Mouse (Mus musculus) neural tube, embryonic 13.5 days (tissue): ENCODE results near the gene Sfn. TPM values are rescaled to one million over a fixed set of nuclear protein-coding genes. Genes with fewer than 3 reads are reported as not detected.
A peak's percentile ranks its signal among the peaks of the same experiment; 100 is the strongest.

Experiments used
- ATAC-seq: fragments of 200-750 bp; cut with Nextera tagmentation; 2 replicates; pipeline ENCODE4 v1.8.0; 2017; ENCODE audit warnings: low read depth, mild to moderate bottlenecking, moderate TSS enrichment, moderate library complexity
- H3K27ac ChIP-seq: fragments of 300-500 bp; sonication (generic); replicated peaks from 2 replicates; pipeline ENCODE4 v1.5.1; 2015; ENCODE audit warnings: moderate library complexity, mild to moderate bottlenecking, inconsistent platforms
- H3K27me3 ChIP-seq: fragments of 300-500 bp; sonication (generic); 2 replicates; pipeline ENCODE4 v1.6.1; 2015; ENCODE audit warnings: mild to moderate bottlenecking, inconsistent platforms
- H3K36me3 ChIP-seq: fragments of 300-500 bp; sonication (generic); 2 replicates; pipeline ENCODE4 v1.6.1; 2015; ENCODE audit warnings: mild to moderate bottlenecking, inconsistent platforms
- H3K4me1 ChIP-seq: fragments of 300-500 bp; sonication (generic); replicated peaks from 2 replicates; pipeline ENCODE4 v1.6.1; 2015; ENCODE audit warnings: inconsistent platforms
- H3K4me2 ChIP-seq: fragments of 300-500 bp; sonication (generic); 2 replicates; pipeline ENCODE4 v1.6.1; 2015; ENCODE audit warnings: inconsistent platforms, mild to moderate bottlenecking, moderate library complexity
- H3K4me3 ChIP-seq: fragments of 300-500 bp; sonication (generic); 2 replicates; pipeline ENCODE4 v1.5.1; 2015; ENCODE audit warnings: mild to moderate bottlenecking, inconsistent platforms
- H3K9ac ChIP-seq: fragments of 300-500 bp; sonication (generic); 2 replicates; pipeline ENCODE4 v1.6.1; 2015; ENCODE audit warnings: moderate library complexity, mild to moderate bottlenecking, inconsistent platforms
- H3K9me3 ChIP-seq: fragments of 300-500 bp; sonication (generic); 2 replicates; pipeline ENCODE4 v1.6.1; 2016; ENCODE audit warnings: inconsistent platforms
- WGBS: fragments of 180-500 bp; shearing (Covaris S2); methylation state at CpG from one replicate; pipeline ENCODE4 v1.1.7; 2015; 5-methylcytosine and 5-hydroxymethylcytosine counted together
- polyA plus RNA-seq: library from polyadenylated mRNA; unstranded; fragments of >200 nt; fragmentation: Nextera tagmentation; extraction: Ambion mirVana; gene quantifications from 2 replicates; pipeline ENCODE4 v1.2.1, GENCODE M21; 2015

Sfn gene
- polyA plus RNA-seq, 1 experiment from 2014 or later, result 1.0 TPM

DNA sequence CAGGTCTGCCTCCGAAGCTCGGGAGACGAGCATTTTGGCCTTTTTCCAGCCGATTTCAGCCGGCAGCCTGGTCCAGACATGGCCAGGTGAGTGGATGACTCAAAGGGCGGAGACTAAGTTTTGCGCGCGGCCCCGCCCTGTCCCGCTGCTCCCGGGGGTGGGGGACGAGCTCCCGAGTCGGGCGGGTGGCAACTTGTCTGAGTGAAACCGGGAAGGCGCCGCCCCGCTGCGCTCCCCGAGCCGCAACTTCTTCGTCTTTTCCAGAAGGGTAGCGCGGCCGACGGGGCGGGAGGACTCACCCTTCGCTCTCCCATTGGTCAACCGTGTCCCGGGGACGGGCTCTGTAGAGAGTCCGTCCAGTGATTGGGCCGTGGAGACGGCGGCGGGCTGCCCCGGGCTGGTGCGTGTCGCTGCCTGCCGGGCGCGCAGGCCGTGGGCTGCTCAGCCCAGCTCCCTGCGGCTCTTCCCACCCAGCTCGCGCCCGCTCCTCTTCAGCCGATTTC, 2.3 kb downstream of the Sfn start:
- Histone ChIP-seq H3K9ac (peak overlapping the region; percentile 61), H3K9me3 (no peaks in the 10 kb centered on the region), H3K27me3 (peaks cover 69% of the 10 kb centered on the region), H3K4me3 (peak overlapping the region; percentile 44), H3K27ac (no peak overlapping the region), H3K4me2 (peak overlapping the region; percentile 67), H3K36me3 (peaks cover 14% of the 10 kb centered on the region), H3K4me1 (peaks cover 18% of the 10 kb centered on the region)
- peak; percentile 94 for ATAC-seq
- WGBS, result under 1% methylated on average over 50 of the region's 50 CpGs

DNA sequence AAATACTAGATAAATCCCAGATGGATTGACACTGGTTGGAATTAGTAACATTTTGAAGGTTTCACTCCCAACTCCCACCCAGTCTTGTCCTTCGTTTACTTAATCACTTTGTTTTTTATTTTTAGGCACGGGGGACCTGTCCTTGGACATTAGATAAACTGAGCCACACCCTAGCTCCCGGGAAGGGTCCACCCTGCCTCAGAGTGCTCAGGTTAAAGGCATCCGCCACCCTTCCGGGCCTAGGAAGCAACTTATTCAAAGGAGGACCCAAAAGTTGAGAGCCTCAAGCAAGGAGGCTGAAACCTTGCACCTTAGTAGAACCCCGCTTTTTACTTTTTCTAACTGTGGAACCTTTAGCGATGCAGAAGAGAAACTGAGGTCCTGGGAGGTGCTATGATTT, 2.9 kb downstream of the Sfn start:
- no peak overlapping the region for H3K27ac ChIP-seq
- H3K4me2 ChIP-seq, result peak overlapping the region; percentile 67
- peaks cover 69% of the 10 kb centered on the region for H3K27me3 ChIP-seq
- no peaks in the 10 kb centered on the region for H3K9me3 ChIP-seq
- peak overlapping the region; percentile 44 for H3K4me3 ChIP-seq
- H3K4me1 ChIP-seq, result peaks cover 18% of the 10 kb centered on the region
- 29% methylated on average over 7 of the region's 7 CpGs for WGBS
- no peak for ATAC-seq
- peaks cover 11% of the 10 kb centered on the region for H3K36me3 ChIP-seq
- peak overlapping the region; percentile 61 for H3K9ac ChIP-seq

DNA sequence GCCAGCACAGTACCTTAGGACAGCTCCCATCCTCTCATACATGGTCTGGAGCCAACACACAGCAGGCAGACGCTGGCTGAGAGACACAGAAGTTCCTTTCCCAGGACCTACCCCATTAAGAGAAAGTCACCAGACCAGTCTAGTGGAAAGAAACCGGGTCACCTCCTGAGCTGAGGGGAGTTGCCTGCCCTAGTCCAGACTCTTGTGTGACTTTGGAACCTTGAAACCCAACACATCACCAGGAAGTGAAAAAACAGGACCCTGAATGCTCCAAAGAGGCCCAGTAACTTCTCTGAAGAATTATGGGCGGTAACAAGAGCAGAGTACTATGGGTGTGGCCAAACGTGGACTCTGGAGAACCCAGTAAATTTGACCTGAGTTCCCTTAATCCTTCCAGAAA, 3.4 kb downstream of the Sfn start:
- Histone ChIP-seq H3K9me3 (no peaks in the 10 kb centered on the region), H3K27me3 (peaks cover 65% of the 10 kb centered on the region), H3K36me3 (peaks cover 6% of the 10 kb centered on the region; the same call in 1 of the 2 replicates), H3K4me3 (no peak overlapping the region), H3K9ac (no peak overlapping the region), H3K4me2 (no peak overlapping the region), H3K4me1 (peaks cover 18% of the 10 kb centered on the region), H3K27ac (no peak overlapping the region)
- ATAC-seq, result no peak
- 54% methylated on average over 4 of the region's 4 CpGs for WGBS

DNA sequence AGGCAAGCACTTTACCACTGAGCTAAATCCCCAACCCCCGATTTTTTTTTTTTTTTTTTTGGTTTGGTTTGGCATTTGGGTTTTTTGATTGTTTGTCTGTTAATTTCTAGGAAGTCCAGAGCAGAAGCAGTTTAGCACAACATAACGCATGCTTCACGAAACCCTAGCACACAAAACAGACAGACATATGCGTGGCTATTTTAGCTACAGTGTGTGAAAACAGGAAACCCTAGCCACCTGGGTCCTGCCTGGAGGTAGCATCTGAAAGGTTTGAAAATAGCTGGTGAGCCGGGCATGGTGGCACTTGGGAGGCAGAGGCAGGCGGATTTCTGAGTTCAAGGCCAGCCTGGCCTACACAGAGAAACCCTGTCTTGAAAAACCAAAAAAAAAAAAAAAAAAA, 5.9 kb downstream of the Sfn start:
- Histone ChIP-seq H3K36me3 (peaks cover 11% of the 10 kb centered on the region), H3K27ac (no peak overlapping the region), H3K9ac (no peak overlapping the region), H3K4me1 (peaks cover 13% of the 10 kb centered on the region), H3K27me3 (peaks cover 40% of the 10 kb centered on the region), H3K4me3 (no peak overlapping the region), H3K4me2 (no peak overlapping the region), H3K9me3 (no peaks in the 10 kb centered on the region)
- no peak for ATAC-seq
- WGBS, result 86% methylated on average over 6 of the region's 6 CpGs

DNA sequence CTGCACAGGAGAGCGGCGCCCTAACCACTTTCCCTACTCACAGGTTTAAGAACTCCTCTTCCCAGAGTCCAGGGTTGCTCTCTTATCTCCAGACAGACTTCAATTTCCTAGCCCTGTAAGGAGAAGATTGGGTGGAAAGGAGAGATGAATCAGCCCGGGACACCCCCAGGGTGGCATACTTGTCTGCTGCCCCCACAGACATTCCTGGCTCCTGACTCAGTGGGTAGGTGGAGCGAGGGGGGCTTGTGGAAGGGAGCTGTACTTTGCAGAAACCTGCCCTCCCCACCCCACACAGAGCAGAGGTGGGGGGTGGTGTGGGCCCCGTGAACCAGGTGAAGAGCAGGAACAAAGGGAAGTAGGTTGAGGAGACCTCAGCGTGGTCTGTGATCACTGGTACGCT, 6.4 kb downstream of the Sfn start:
- Histone ChIP-seq H3K36me3 (peaks cover 16% of the 10 kb centered on the region), H3K9me3 (no peaks in the 10 kb centered on the region), H3K4me3 (no peak overlapping the region), H3K9ac (no peak overlapping the region), H3K4me2 (no peak overlapping the region), H3K27ac (no peak overlapping the region), H3K27me3 (peaks cover 35% of the 10 kb centered on the region), H3K4me1 (peaks cover 13% of the 10 kb centered on the region)
- 77% methylated on average over 7 of the region's 7 CpGs for WGBS
- no peak for ATAC-seq

DNA sequence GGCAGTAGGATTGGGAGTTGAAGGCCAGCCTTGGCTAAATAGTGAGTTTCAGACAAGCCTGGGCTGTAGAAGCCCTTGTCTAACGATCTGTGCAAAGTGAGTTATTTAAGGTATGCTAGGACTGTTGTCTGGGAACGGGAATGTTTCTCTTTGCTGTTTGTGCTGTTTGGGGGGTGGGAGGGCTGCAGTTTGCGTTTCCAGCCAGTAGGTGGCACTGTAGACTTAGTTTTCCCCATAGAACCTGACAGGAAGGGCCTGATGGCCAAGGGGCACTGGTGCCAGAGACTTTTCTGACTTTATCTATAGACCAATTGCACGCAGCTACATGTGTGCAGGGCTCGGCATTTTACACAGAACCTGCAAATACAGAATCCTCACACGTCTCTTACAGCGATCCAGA, 9.4 kb downstream of the Sfn start:
- WGBS, result 33% methylated on average over 7 of the region's 7 CpGs
- Histone ChIP-seq H3K4me3 (no peak overlapping the region), H3K27ac (no peak overlapping the region), H3K4me1 (no peaks in the 10 kb centered on the region), H3K36me3 (peaks cover 46% of the 10 kb centered on the region), H3K9me3 (no peaks in the 10 kb centered on the region), H3K4me2 (no peak overlapping the region), H3K27me3 (peaks cover 6% of the 10 kb centered on the region; the same call in 1 of the 2 replicates), H3K9ac (no peak overlapping the region)
- ATAC-seq, result peak; percentile 53; the same call in 1 of the 2 replicates

DNA sequence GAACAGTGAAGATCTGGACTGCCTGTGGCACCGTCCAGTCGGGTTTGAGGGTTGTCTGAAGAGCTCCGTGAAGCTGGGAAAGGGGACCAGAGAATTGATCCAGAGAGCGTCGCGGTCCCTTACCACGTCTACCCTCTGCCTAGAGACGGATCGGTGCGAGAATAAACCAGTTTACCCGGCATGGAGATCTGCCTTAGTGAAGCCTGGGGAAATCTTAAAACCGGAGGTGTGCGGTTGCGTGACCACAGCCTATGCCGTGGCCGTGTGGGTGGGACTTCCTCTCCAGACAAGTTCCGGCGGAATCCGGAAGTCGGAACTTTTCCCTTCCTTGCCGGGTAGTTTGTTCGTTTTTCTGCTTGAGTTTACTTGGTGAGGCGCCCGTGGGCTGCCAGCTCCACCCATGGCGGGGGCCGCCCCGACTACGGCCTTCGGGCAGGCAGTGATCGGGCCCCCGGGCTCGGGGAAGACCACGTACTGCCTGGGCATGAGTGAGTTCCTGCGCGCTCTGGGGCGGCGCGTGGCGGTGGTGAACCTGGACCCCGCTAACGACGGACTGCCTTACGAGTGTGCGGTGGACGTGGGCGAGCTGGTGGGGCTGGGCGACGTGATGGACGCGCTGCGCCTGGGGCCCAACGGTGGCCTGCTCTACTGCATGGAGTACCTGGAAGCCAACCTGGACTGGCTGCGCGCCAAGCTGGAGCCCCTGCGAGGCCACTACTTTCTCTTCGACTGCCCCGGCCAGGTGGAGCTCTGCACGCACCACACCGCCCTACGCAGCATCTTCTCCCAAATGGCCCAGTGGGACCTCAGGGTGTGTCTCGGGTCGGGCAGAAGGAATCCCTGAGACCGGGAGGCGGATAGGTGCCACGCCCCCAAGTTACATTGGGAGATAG, 17.7 kb downstream of the Sfn start, which contains the start of gene Gpn2:
Gene Gpn2 (plus strand): TSS at position 304 of the 893 bp plus-strand sequence.
- H3K36me3 ChIP-seq, result peaks cover 71% of the 10 kb centered on the region

DNA sequence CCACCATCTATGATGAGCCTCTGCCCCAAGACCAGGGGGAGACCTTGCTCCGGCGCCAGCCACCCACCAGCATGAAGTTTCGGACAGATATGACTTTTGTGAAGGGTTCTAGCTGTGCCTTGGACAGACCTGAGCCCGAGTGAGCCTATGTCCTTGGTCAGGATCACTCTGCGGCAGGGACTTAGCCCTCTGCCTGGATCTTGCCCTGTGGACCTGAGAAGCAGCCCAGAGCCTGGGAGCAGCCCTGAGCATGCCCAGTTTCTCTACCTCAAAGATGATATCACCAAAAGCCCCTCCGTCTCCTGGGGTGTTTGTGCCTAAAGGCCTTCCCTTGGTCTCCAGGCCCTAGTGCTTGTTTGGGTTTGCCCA, 18.3 kb downstream of the Sfn start:
- peaks cover 18% of the 10 kb centered on the region for H3K4me1 ChIP-seq
- peak overlapping the region; percentile 93 for H3K9ac ChIP-seq
- peaks cover 71% of the 10 kb centered on the region for H3K36me3 ChIP-seq
- WGBS, result 60% methylated on average over 6 of the region's 6 CpGs
- ATAC-seq, result peak; percentile 21; the same call in 1 of the 2 replicates
- peak overlapping the region; percentile 95 for H3K4me3 ChIP-seq
- no peaks in the 10 kb centered on the region for H3K9me3 ChIP-seq
- H3K27ac ChIP-seq, result peak overlapping the region; percentile 86
- H3K27me3 ChIP-seq, result no peaks in the 10 kb centered on the region
- H3K4me2 ChIP-seq, result peak overlapping the region; percentile 100

More for the DNA sequence above, 17.7 kb downstream of the Sfn start, which contains the start of gene Gpn2:
- H3K4me3 ChIP-seq, result peak within 1 kb of the TSS; percentile 95
- no peaks in the 10 kb centered on the region for H3K9me3 ChIP-seq
- H3K27me3 ChIP-seq, result no peaks in the 10 kb centered on the region
- H3K27ac ChIP-seq, result peak within 1 kb of the TSS; percentile 86
- 1% methylated on average over 65 of the region's 65 CpGs for WGBS
- ATAC-seq, result peak; percentile 88
- peaks cover 18% of the 10 kb centered on the region for H3K4me1 ChIP-seq
- peak within 1 kb of the TSS; percentile 93 for H3K9ac ChIP-seq
- peak within 1 kb of the TSS; percentile 100 for H3K4me2 ChIP-seq

DNA sequence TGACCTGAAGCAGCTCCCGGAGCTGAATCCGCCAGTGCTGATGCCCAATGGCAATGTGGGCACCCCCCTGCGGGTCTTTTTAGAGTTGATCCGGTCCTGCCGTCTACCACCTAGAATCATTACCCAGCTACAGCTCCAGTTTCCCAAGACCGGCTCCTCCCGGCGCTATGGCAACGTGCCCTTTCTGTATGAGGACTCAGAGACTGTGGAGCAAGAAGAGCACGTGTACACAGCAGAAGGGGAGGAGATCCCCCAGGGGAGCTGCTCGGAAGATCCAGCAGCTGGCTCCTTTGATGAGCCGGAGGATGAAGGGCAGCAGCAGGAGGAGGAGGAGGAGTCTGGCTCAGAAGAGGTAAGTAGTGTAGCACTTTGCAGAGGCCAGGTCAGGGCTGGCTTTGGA, 24.0 kb downstream of the Sfn start:
- peaks cover 12% of the 10 kb centered on the region for H3K4me1 ChIP-seq
- no peak overlapping the region for H3K9ac ChIP-seq
- no peaks in the 10 kb centered on the region for H3K27me3 ChIP-seq
- H3K36me3 ChIP-seq, result peaks cover 51% of the 10 kb centered on the region
- no peaks in the 10 kb centered on the region for H3K9me3 ChIP-seq
- H3K4me3 ChIP-seq, result no peak overlapping the region
- no peak overlapping the region for H3K4me2 ChIP-seq
- 66% methylated on average over 12 of the region's 12 CpGs for WGBS
- ATAC-seq, result no peak
- no peak overlapping the region for H3K27ac ChIP-seq

DNA sequence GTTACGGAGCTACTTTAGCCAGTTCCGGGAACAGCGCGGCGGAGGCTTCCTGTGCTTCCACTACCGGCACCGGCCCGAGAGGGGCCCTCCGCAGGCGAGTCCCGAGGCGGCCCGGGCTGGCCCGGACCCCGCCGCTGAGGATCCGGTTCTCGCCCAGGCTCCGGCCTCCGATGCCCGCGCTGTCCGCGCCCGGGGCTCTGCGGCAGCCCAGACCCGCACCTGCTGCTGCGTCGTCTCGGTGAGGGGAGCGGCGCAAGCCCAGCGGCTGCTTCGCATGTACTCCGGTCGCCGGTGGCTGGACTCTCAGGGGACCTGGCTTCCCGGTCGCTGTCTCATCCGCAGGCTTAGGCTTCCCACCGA, 27.1 kb downstream of the Sfn start:
- H3K27ac ChIP-seq, result peak overlapping the region; percentile 85
- under 1% methylated on average over 41 of the region's 41 CpGs for WGBS

DNA sequence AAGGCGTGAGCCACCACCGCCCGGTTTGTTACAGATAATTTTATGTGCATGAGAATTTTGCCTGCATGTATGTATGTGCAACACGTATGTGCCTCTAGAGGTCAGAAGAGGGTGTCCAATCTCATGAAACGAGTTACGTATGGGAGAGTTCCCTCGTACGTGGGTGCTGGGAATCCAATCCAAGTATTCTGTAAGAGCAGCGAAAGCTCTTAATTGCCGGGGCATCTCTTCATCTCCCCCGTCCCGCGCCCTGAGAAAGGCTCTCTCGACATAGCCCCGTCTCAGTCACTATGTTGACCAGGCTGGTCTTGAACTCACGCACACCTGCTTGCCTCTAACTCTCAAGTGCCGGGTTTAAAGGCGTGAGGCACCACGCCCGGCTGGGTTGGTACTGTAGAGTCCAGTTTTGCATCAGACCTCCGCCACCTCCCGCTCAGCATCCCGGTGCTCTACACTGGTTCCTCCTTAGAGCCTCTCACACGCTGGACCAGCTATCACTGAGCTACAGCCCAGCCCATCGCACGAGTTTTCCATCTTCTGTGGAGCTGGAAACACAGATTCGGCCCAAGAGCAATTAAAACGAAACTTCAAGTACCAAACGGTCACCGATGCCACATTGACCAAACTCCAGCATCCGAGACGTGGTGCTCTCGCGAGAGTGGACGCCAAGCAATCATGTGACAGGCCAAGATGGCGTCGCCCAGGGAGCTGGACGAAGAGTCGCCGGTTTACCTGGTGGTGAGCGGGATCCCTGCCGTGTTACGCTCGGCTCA, 27.7 kb downstream of the Sfn start, which contains the start of gene Gpatch3:
Gene Gpatch3 (plus strand): TSS at position 676 of the 773 bp plus-strand sequence.
- Histone ChIP-seq H3K9ac (peak within 1 kb of the TSS; percentile 92), H3K27me3 (no peaks in the 10 kb centered on the region), H3K9me3 (no peaks in the 10 kb centered on the region), H3K4me3 (peak within 1 kb of the TSS; percentile 96), H3K4me1 (peaks cover 12% of the 10 kb centered on the region), H3K36me3 (peaks cover 16% of the 10 kb centered on the region), H3K27ac (peak within 1 kb of the TSS; percentile 85), H3K4me2 (peak within 1 kb of the TSS; percentile 89)
- peak; percentile 90 for ATAC-seq
- WGBS, result 6% methylated on average over 44 of the region's 44 CpGs

More for the DNA sequence above, 27.1 kb downstream of the Sfn start:
- Histone ChIP-seq H3K36me3 (peaks cover 22% of the 10 kb centered on the region), H3K4me3 (peak overlapping the region; percentile 96), H3K27me3 (no peaks in the 10 kb centered on the region), H3K4me1 (peaks cover 12% of the 10 kb centered on the region), H3K9ac (peak overlapping the region; percentile 92), H3K9me3 (no peaks in the 10 kb centered on the region), H3K4me2 (peak overlapping the region; percentile 89)
- peak; percentile 71 for ATAC-seq

DNA sequence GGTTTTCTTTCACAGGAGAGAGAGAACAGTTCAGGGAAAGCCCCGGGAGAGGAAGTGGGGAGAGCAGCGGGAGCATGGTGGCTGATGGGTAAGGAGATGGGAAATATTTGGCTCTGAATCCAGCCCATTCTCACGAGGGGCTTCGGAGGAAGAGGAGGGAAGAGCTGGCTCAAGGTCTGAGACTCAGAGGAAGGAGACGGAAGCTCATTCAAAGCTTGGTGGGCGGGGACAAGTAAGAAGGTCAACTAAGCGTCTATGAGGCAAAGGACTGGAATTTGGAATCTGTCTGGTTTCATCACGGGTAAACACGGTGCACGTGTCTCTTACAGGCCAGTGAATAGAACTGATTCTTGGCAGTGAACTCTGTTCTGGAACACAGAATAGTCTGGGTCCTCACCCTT, 31.9 kb downstream of the Sfn start:
- 59% methylated on average over 10 of the region's 10 CpGs for WGBS
- H3K9ac ChIP-seq, result no peak overlapping the region
- H3K4me2 ChIP-seq, result no peak overlapping the region
- H3K4me3 ChIP-seq, result no peak overlapping the region
- H3K27me3 ChIP-seq, result no peaks in the 10 kb centered on the region
- H3K36me3 ChIP-seq, result no peaks in the 10 kb centered on the region
- no peak overlapping the region for H3K27ac ChIP-seq
- H3K4me1 ChIP-seq, result peaks cover 3% of the 10 kb centered on the region
- no peak for ATAC-seq
- no peaks in the 10 kb centered on the region for H3K9me3 ChIP-seq
